In the genomic region with DNA sequence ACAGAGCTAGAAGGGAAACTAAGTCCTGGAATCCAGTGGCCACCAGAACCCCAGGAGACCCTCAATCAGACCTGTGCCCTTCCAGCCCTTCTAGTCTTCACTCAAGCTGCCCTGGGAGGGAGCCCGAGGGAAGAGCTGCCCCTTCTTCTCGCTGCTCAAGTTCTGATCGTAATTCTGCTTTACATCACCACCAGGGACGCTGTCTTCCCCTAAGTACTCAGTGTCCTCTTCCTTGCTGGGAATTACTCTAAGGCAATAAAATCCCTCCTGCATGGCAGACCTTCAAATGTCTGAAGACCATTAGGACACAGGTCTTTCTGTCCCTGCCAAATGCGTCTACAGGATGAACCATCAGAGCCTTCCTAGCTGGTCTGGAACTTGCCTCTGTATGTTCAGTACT, we compare ENCODE assay signal across 10 mouse cellular contexts. TPM values are rescaled to one million over a fixed set of nuclear protein-coding genes. Genes with fewer than 3 reads are reported as not detected.
DNase-seq lines count a peak whose midpoint lies in the region; ATAC-seq and TF ChIP-seq lines count a peak whose summit lies in the region.
"Had no signal": no experiment of that assay in that cellular context is flagged by ENCODE, and none has a peak within 500 bp of the region (broad histone marks: within the 10 kb centered on the region; RNA-seq: fewer than 3 reads in every experiment).

No protein-coding gene starts in this region.

- H3K27ac ChIP-seq in cerebellum, adult 2 months (ENCODE audit: insufficient read depth, low read length): no peak overlapping the region; the same call in 1 of the 2 replicates
- no peak overlapping the region for H3K27ac ChIP-seq in hindbrain, embryonic 16.5 days (ENCODE audit: low read depth, low read length)
- H3K27ac ChIP-seq: heart, embryonic 13.5 days had no signal

- intact Hi-C loops in gastrocnemius, postnatal 36 days (cut with DNase I): no loop called here

- WGBS in cerebellum, adult 2 months: 2% methylated on average over 5 of the region's 5 CpGs
- WGBS in hindbrain, embryonic 16.5 days: 16% methylated on average over 5 of the region's 5 CpGs

- peak; percentile 51 for DNase-seq in cerebellum, adult 2 months
- DNase-seq in cerebellum, adult 9-11 months: no peak
- DNase-seq in lung, postnatal 14 days: peak; percentile 18
- no peak for DNase-seq in lung, postnatal 25 days (ENCODE audit: low spot score)
- peak; percentile 27 for DNase-seq in thymus, postnatal 0 days (ENCODE audit: low spot score)
- no peak for DNase-seq in gastrocnemius, postnatal 36 days
- DNase-seq in gastrocnemius, postnatal 25 days: no peak

- H3K9me3 ChIP-seq in hindbrain, embryonic 16.5 days (ENCODE audit: control insufficient read depth, low read length): no peaks in the 10 kb centered on the region
- H3K9me3 ChIP-seq: heart, embryonic 13.5 days had no signal

- TF ChIP-seq CTCF in cerebellum, adult 2 months (IDR thresholded peaks at IDR 0.05; ENCODE audit: borderline replicate concordance, insufficient read depth, low read depth, low read length): peak; percentile 65; the same call in 1 of the 2 replicates

- H3K9ac ChIP-seq in hindbrain, embryonic 16.5 days (ENCODE audit: low read depth, low read length): no peak overlapping the region
- H3K9ac ChIP-seq: heart, embryonic 13.5 days had no signal

- H3K4me1 ChIP-seq in cerebellum, adult 2 months (ENCODE audit: control insufficient read depth, insufficient read depth, low read length): peaks cover 6% of the 10 kb centered on the region; the same call in 1 of the 2 replicates
- H3K4me1 ChIP-seq in hindbrain, embryonic 16.5 days (ENCODE audit: control insufficient read depth, insufficient read depth, low read depth, low read length): peaks cover 28% of the 10 kb centered on the region

- H3K4me2 ChIP-seq in hindbrain, embryonic 16.5 days (ENCODE audit: low read length): peak overlapping the region; percentile 84
- H3K4me2 ChIP-seq: heart, embryonic 13.5 days had no signal

- no peaks in the 10 kb centered on the region for H3K27me3 ChIP-seq in cerebellum, adult 2 months (ENCODE audit: control insufficient read depth, insufficient read depth, low read length)
- H3K27me3 ChIP-seq in hindbrain, embryonic 16.5 days (replicated peaks; ENCODE audit: control insufficient read depth, insufficient read depth, low read length): no peaks in the 10 kb centered on the region

- H3K4me3 ChIP-seq in cerebellum, adult 2 months (replicated peaks; ENCODE audit: insufficient read depth, low read depth, low read length): peak overlapping the region; percentile 51
- no peak overlapping the region; the same call in 1 of the 2 replicates for H3K4me3 ChIP-seq in hindbrain, embryonic 16.5 days (ENCODE audit: low read length)
- H3K4me3 ChIP-seq: heart, embryonic 13.5 days; myocyte had no signal

- TF ChIP-seq POLR2A in cerebellum, adult 2 months (IDR thresholded peaks at IDR 0.05; ENCODE audit: borderline replicate concordance, insufficient read depth, low read length): no peak

- no peak for ATAC-seq in hindbrain, embryonic 16.5 days

- no peaks in the 10 kb centered on the region for H3K36me3 ChIP-seq in hindbrain, embryonic 16.5 days (ENCODE audit: control insufficient read depth, insufficient read depth, low read length)

RNA-seq across cellular contexts. Expression of a gene that starts 2.2 kb away (rescaled TPM):
- 183 and 200 TPM in 2 replicates for polyA plus RNA-seq in cerebellum, adult 2 months (2012; rRNA removed)
- 47.0 and 51.3 TPM in 2 replicates for polyA plus RNA-seq in hindbrain, embryonic 16.5 days (2015; fragmentation: Nextera tagmentation; extraction: Ambion mirVana)
- polyA plus RNA-seq in thymus, postnatal 0 days (2015; fragmentation: Nextera tagmentation; extraction: Ambion mirVana): 4.8 and 5.2 TPM in 2 replicates
- under 1 TPM; 0.10 to 0.27 TPM for total RNA-seq in gastrocnemius, postnatal 36 days (2021)
- under 1 TPM; 0.26 to 0.40 TPM for total RNA-seq in gastrocnemius, postnatal 25 days (2021)

RNA-seq across cellular contexts. Expression of a gene that starts 2.5 kb away (rescaled TPM):
- polyA plus RNA-seq in cerebellum, adult 2 months (2012; rRNA removed): 67.2 and 72.9 TPM in 2 replicates
- 75.7 and 77.1 TPM in 2 replicates for polyA plus RNA-seq in hindbrain, embryonic 16.5 days (2015; fragmentation: Nextera tagmentation; extraction: Ambion mirVana)
- 62.8 and 68.2 TPM in 2 replicates for polyA plus RNA-seq in thymus, postnatal 0 days (2015; fragmentation: Nextera tagmentation; extraction: Ambion mirVana)
- total RNA-seq in gastrocnemius, postnatal 36 days (2021): 10 to 100 TPM; 18.9 to 20.0 TPM
- total RNA-seq in gastrocnemius, postnatal 25 days (2021): 10 to 100 TPM; 18.2 to 19.0 TPM

Comparison
In these comparisons a context has a peak if more than half of its experiments do, and no peak if none do; other contexts are left out.
1. DNase-seq: peak in cerebellum, adult 2 months (2 of 2), lung, postnatal 14 days (single experiment) and thymus, postnatal 0 days (single experiment); none in cerebellum, adult 9-11 months (single experiment), lung, postnatal 25 days (single experiment), gastrocnemius, postnatal 36 days (0 of 2) and gastrocnemius, postnatal 25 days (single experiment).